8 mouse cellular contexts compared by ENCODE assay signal in genomic region chr9:113793513-113793905, GRCm38 (mm10). TPM values are rescaled to one million over a fixed set of nuclear protein-coding genes. Genes with fewer than 3 reads are reported as not detected.
DNase-seq lines count a peak whose midpoint lies in the region; ATAC-seq and TF ChIP-seq lines count a peak whose summit lies in the region.

No protein-coding gene starts in this region.

- no peak for TF ChIP-seq POLR2A in bone marrow macrophage, adult 2 months (IDR thresholded peaks at IDR 0.05; ENCODE audit: borderline replicate concordance, low read depth, low read length)

- peaks cover 15% of the 10 kb centered on the region for H3K4me1 ChIP-seq in bone marrow macrophage, adult 2 months (ENCODE audit: control insufficient read depth, insufficient read depth, low read length)
- peaks cover 15% of the 10 kb centered on the region for H3K4me1 ChIP-seq in heart, embryonic 15.5 days (replicated peaks)
- peaks cover 3 to 10% of the 10 kb centered on the region in 2 experiments; a peak in 2 of 4 replicates for H3K4me1 ChIP-seq in liver, embryonic 14.5 days (replicated peaks; ENCODE audit: control insufficient read depth in 2 of 2, insufficient read depth in 2 of 2, low read length in 1 of 2)

- no peaks in the 10 kb centered on the region for H3K27me3 ChIP-seq in heart, embryonic 15.5 days
- no peaks in the 10 kb centered on the region for H3K27me3 ChIP-seq in liver, embryonic 14.5 days (ENCODE audit: control insufficient read depth, insufficient read depth, low read length)

- no peak for TF ChIP-seq CTCF in bone marrow macrophage, adult 2 months (IDR thresholded peaks at IDR 0.05; ENCODE audit: low read depth, low read length)
- no peak for TF ChIP-seq CTCF in liver, embryonic 14.5 days (IDR thresholded peaks at IDR 0.05; ENCODE audit: low read depth)

- peak overlapping the region; percentile 66 for H3K4me2 ChIP-seq in heart, embryonic 15.5 days
- H3K4me2 ChIP-seq in liver, embryonic 14.5 days (ENCODE audit: low read depth) = peak overlapping the region; percentile 59

- H3K27ac ChIP-seq in bone marrow macrophage, adult 2 months (ENCODE audit: insufficient read depth, low read depth, low read length) = peak overlapping the region; percentile 78
- peak overlapping the region; percentile 76 for H3K27ac ChIP-seq in heart, embryonic 15.5 days
- no peak overlapping the region for H3K27ac ChIP-seq in liver, embryonic 14.5 days

- no peaks in the 10 kb centered on the region for H3K36me3 ChIP-seq in heart, embryonic 15.5 days
- H3K36me3 ChIP-seq in liver, embryonic 14.5 days (replicated peaks; ENCODE audit: control insufficient read depth, insufficient read depth, low read depth) = no peaks in the 10 kb centered on the region

- WGBS in heart, embryonic 15.5 days = 48% methylated on average over 3 of the region's 3 CpGs
- 62% methylated on average over 3 of the region's 3 CpGs for WGBS in liver, embryonic 14.5 days (ENCODE audit: insufficient replicate concordance)

- H3K9ac ChIP-seq in heart, embryonic 15.5 days = peak overlapping the region; percentile 38
- H3K9ac ChIP-seq in liver, embryonic 14.5 days (replicated peaks) = 0 out of 2 replicates have a peak overlapping the region, but pooled peaks have one; percentile 10

- no peak for ATAC-seq in heart, embryonic 15.5 days (replicated peaks; ENCODE audit: insufficient number of reproducible peaks, insufficient read depth, low FRiP score, low read depth)
- ATAC-seq in liver, embryonic 14.5 days (ENCODE audit: insufficient read depth) = no peak
- no peak for ATAC-seq in megakaryocyte-erythroid progenitor cell, adult 5-6 weeks (replicated peaks; ENCODE audit: low FRiP score, low TSS enrichment, poor library complexity, severe bottlenecking)

- intact Hi-C loops in gastrocnemius, postnatal 36 days (cut with DNase I) = no loop called here

- no peak for TF ChIP-seq EP300 in liver, embryonic 14.5 days (IDR thresholded peaks at IDR 0.05; ENCODE audit: low read depth)

- DNase-seq in gastrocnemius, adult 18-20 months (ENCODE audit: low spot score) = peak; percentile 11
- DNase-seq in gastrocnemius, postnatal 36 days = no peak
- no peak for DNase-seq in liver, embryonic 14.5 days (ENCODE audit: low read depth in 3 of 3, low spot score in 3 of 3)
- DNase-seq in right cerebral cortex, postnatal 14 days = no peak
- no peak for DNase-seq in layer of hippocampus, postnatal 36 days

- no peaks in the 10 kb centered on the region for H3K9me3 ChIP-seq in heart, embryonic 15.5 days (replicated peaks)
- H3K9me3 ChIP-seq in liver, embryonic 14.5 days (ENCODE audit: control insufficient read depth, low read length) = no peaks in the 10 kb centered on the region

- H3K4me3 ChIP-seq in bone marrow macrophage, adult 2 months (ENCODE audit: insufficient read depth, low read length) = peak overlapping the region; percentile 54
- H3K4me3 ChIP-seq in heart, embryonic 15.5 days = peak overlapping the region; percentile 51
- H3K4me3 ChIP-seq in liver, embryonic 14.5 days (ENCODE audit: insufficient read depth in 1 of 2, low read depth in 2 of 2, low read length in 2 of 2) = peak overlapping the region; percentile 35 to 43; a peak in 3 of 4 replicates

RNA-seq across cellular contexts. Expression of gene Clasp2, which starts 52.2 kb away (rescaled TPM):
- 10 to 100 TPM; 42.9 to 43.1 TPM for total RNA-seq in gastrocnemius, adult 18-20 months (2021)
- total RNA-seq in gastrocnemius, postnatal 36 days (2021) = 10 to 100 TPM; 38.9 to 46.2 TPM
- 44.6 and 50.5 TPM in 2 replicates for polyA plus RNA-seq in bone marrow macrophage, adult 2 months (2012; ENCODE audit: insufficient read depth, insufficient read length, missing spikeins)
- 20.8 and 25.2 TPM in 2 replicates for polyA plus RNA-seq in heart, embryonic 15.5 days (2015; fragmentation: Nextera tagmentation; extraction: Ambion mirVana)
- 3.1 and 4.7 TPM in 2 replicates for polyA plus RNA-seq in liver, embryonic 14.5 days (2012; rRNA removed)
- 8.8 and 11.6 TPM in 2 replicates for polyA plus RNA-seq in liver, embryonic 14.5 days (2014; fragmentation: Nextera tagmentation; extraction: Ambion mirVana)
- 50.6 and 51.6 TPM in 2 replicates for total RNA-seq in megakaryocyte-erythroid progenitor cell, adult 5-6 weeks (2014; fragmentation: Nextera tagmentation)
- 41.2 and 47.5 TPM in 2 replicates for total RNA-seq in megakaryocyte-erythroid progenitor cell, adult 5-6 weeks (2017)
- total RNA-seq in layer of hippocampus, postnatal 36 days (2021) = 100 to 1,000 TPM; 211 to 212 TPM

Comparison
In these comparisons a context has a peak if more than half of its experiments do, and no peak if none do; other contexts are left out.
1. RNA of gene Clasp2, which starts 52.2 kb away (total RNA-seq): 211 to 212 TPM in layer of hippocampus, postnatal 36 days; 41.2 to 51.6 TPM in megakaryocyte-erythroid progenitor cell, adult 5-6 weeks, 38.9 to 46.2 TPM in gastrocnemius, postnatal 36 days and 42.9 to 43.1 TPM in gastrocnemius, adult 18-20 months; every median in the first group is over 4 times any median in the second.
2. Peak in every context shown above with its lines, with median percentiles within 50 percentile points of each other: H3K4me3 ChIP-seq.